Mouse (Mus musculus) heart, embryonic 12.5 days (tissue): ENCODE results near the gene Gm20388. TPM values are rescaled to one million over a fixed set of nuclear protein-coding genes. Genes with fewer than 3 reads are reported as not detected.
A peak's percentile ranks its signal among the peaks of the same experiment; 100 is the strongest.

Experiments used
- ATAC-seq: fragments of 200-750 bp; cut with Nextera tagmentation; 2 replicates; pipeline ENCODE4 v1.8.0; 2017; ENCODE audit warnings: moderate TSS enrichment, moderate library complexity; ENCODE audit not compliant: insufficient number of reproducible peaks, low FRiP score
- H3K27ac ChIP-seq: fragments of 300-500 bp; sonication (generic); 2 replicates; pipeline ENCODE4 v1.5.1; 2016; ENCODE audit warnings: mild to moderate bottlenecking, moderate library complexity; ENCODE audit not compliant: poor library complexity, severe bottlenecking
- H3K27me3 ChIP-seq: fragments of 300-500 bp; sonication (generic); replicated peaks from 2 replicates; pipeline ENCODE4 v1.6.1; 2016; ENCODE audit warnings: mild to moderate bottlenecking, moderate library complexity
- H3K36me3 ChIP-seq: fragments of 300-500 bp; sonication (generic); 2 replicates; pipeline ENCODE4 v1.6.1; 2016; ENCODE audit warnings: mild to moderate bottlenecking, moderate library complexity
- H3K4me1 ChIP-seq: fragments of 300-500 bp; sonication (generic); replicated peaks from 2 replicates; pipeline ENCODE4 v1.6.1; 2016; ENCODE audit warnings: mild to moderate bottlenecking
- H3K4me2 ChIP-seq: fragments of 300-500 bp; sonication (generic); 2 replicates; pipeline ENCODE4 v1.6.1; 2016; ENCODE audit warnings: mild to moderate bottlenecking, moderate library complexity
- H3K4me3 ChIP-seq: fragments of 300-500 bp; sonication (generic); 2 replicates; pipeline ENCODE4 v1.5.1; 2016; ENCODE audit warnings: mild to moderate bottlenecking
- H3K9ac ChIP-seq: fragments of 300-500 bp; sonication (generic); 2 replicates; pipeline ENCODE4 v1.6.1; 2016; ENCODE audit warnings: mild to moderate bottlenecking, moderate library complexity
- H3K9me3 ChIP-seq: fragments of 300-500 bp; sonication (generic); replicated peaks from 2 replicates; pipeline ENCODE4 v1.6.1; 2016; ENCODE audit warnings: mild to moderate bottlenecking, moderate library complexity
- WGBS: fragments of 180-500 bp; shearing (Covaris S2); methylation state at CpG from one replicate; pipeline ENCODE4 v1.1.7; 2016; 5-methylcytosine and 5-hydroxymethylcytosine counted together
- polyA plus RNA-seq: library from polyadenylated mRNA; unstranded; fragments of >200 nt; fragmentation: Nextera tagmentation; extraction: Ambion mirVana; gene quantifications from 2 replicates; pipeline ENCODE4 v1.2.1, GENCODE M21; 2016

The Gm20388 gene
- polyA plus RNA-seq, 1 experiment from 2014 or later = not detected

DNA sequence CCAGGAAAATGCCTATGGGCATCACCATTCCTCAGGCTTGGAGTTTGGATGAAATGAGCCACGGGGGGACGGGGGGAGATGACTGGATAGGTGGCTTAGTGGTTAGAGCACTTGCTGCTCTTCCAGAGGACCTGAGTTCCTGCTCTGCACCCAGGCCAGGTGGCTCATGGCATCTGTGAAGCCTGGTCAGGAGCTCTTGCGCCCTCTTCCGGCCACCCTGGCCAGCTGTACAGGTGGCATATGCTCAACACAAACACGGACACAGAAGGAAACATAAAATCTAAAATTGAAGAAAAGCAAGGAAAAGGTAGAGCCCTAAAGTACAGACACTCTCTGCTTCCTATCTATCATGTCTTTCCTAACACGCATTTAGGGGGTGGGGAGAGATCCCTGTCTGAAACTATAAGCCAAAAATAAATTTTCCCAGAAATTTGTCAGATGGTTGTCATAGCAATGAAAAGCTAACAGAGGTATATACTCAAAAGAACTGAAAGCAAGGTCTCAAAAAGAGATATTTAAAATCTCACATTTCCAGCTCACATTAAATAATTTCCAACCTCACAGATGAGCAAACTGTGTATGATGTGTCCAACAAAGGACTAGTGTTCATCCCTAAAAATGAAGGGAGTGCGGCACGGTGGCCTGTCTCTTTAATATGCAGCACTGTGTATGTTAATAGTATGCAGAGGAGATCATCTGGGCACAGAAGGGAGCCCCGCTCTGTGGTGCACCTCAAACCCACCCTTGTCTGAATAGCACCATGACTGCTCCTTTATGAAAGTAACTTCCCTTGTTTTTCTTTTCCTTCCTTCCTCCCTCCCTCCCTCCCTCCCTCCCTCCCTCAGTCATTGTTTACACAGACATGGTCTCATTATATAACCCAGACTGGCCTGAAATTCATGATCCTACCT is 3032.4 kb downstream of the Gm20388 start:
- no peak for ATAC-seq
- whole genome bisulfite sequencing = 84% methylated on average over 9 of the region's 9 CpGs
- H3K27ac ChIP-seq = 0 out of 2 replicates have a peak overlapping the region, but pooled peaks have one; percentile 6

DNA sequence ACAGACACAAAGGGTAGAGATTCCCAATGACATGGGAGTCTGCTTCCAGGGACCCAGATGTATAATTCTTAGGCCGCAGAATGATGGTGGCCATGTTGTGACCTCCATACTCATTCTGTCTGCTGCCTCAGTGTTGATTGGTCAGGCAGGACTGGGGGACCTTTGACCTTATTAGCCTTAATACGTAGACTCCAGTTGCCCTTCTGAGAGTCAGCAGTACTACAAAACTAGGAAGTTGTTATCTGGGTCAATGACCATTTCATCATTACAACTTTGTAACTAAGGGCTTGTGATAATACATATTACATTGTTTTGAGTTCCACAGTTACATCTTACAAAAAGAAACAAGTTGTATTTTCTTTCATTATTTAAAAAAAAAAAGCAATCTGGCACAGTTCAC is 3035.1 kb downstream of the Gm20388 start:
- Histone ChIP-seq H3K9ac (no peak overlapping the region), H3K27ac (no peak overlapping the region), H3K9me3 (no peaks in the 10 kb centered on the region), H3K4me2 (no peak overlapping the region), H3K4me1 (peaks cover 34% of the 10 kb centered on the region), H3K27me3 (no peaks in the 10 kb centered on the region), H3K36me3 (no peaks in the 10 kb centered on the region), H3K4me3 (no peak overlapping the region)
- no peak for ATAC-seq
- WGBS = 88% methylated on average over 2 of the region's 2 CpGs

More for the DNA sequence above, 3032.4 kb downstream of the Gm20388 start:
- H3K27me3 ChIP-seq = no peaks in the 10 kb centered on the region
- no peaks in the 10 kb centered on the region for H3K9me3 ChIP-seq
- no peaks in the 10 kb centered on the region for H3K36me3 ChIP-seq
- no peak overlapping the region for H3K4me3 ChIP-seq
- no peak overlapping the region for H3K4me2 ChIP-seq
- no peak overlapping the region for H3K9ac ChIP-seq
- H3K4me1 ChIP-seq = peaks cover 36% of the 10 kb centered on the region

DNA sequence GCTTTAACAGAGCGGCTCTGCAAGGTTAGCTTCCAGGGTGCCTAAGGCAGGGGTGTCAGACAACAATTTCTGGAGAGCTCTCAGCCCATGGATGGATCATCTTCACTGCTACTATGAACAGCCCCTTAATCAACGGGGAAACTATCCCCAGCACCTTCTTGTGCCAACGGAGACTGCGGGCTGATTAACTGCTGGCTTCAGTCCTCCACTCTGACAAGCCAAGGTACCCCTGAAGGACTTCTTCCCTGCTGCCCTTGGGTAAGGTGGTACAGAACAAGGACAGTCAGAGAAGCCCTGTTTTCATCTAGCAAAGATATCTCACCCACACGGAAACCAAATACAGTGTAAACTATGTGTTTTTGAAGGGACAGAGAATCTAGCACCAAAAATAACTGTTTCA is 3039.1 kb downstream of the Gm20388 start:
- no peak for ATAC-seq
- 67% methylated on average over 5 of the region's 5 CpGs for WGBS
- H3K4me3 ChIP-seq = no peak overlapping the region
- H3K9ac ChIP-seq = no peak overlapping the region
- no peaks in the 10 kb centered on the region for H3K27me3 ChIP-seq
- H3K4me1 ChIP-seq = peaks cover 49% of the 10 kb centered on the region
- no peaks in the 10 kb centered on the region for H3K36me3 ChIP-seq
- H3K9me3 ChIP-seq = no peaks in the 10 kb centered on the region
- H3K4me2 ChIP-seq = no peak overlapping the region
- 0 out of 2 replicates have a peak overlapping the region, but pooled peaks have one; percentile 1 for H3K27ac ChIP-seq

GRCm38 (mm10) chr8:122951456-122951855 is 3040.8 kb downstream of the Gm20388 start:
- 82% methylated on average over 5 of the region's 5 CpGs for WGBS

DNA sequence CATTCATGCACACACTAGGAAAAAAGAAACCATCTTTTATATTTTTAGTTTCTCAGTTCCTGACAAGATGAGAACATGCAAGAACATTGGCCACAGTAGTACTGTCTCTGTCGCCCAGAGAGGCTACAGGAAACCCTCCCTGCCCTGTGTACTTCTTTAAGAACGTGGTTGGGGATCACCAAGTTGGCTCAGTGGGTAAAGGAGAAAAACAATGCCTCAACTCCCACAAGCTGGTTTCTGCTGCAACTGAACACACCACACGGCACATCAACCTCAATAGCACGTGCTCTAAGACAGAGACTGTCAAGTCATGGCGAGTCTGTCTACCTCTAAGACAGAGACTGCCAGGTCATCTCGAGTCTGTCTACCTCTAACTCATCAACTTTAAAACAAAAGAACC is 3042.4 kb downstream of the Gm20388 start:
- 88% methylated on average over 6 of the region's 6 CpGs for WGBS

More at GRCm38 (mm10) chr8:122951456-122951855, 3040.8 kb downstream of the Gm20388 start:
- ATAC-seq = no peak
- H3K9ac ChIP-seq = no peak overlapping the region
- H3K9me3 ChIP-seq = no peaks in the 10 kb centered on the region
- H3K36me3 ChIP-seq = no peaks in the 10 kb centered on the region
- peaks cover 61% of the 10 kb centered on the region for H3K4me1 ChIP-seq
- H3K4me3 ChIP-seq = no peak overlapping the region
- H3K27me3 ChIP-seq = no peaks in the 10 kb centered on the region
- no peak overlapping the region for H3K4me2 ChIP-seq
- H3K27ac ChIP-seq = no peak overlapping the region

DNA sequence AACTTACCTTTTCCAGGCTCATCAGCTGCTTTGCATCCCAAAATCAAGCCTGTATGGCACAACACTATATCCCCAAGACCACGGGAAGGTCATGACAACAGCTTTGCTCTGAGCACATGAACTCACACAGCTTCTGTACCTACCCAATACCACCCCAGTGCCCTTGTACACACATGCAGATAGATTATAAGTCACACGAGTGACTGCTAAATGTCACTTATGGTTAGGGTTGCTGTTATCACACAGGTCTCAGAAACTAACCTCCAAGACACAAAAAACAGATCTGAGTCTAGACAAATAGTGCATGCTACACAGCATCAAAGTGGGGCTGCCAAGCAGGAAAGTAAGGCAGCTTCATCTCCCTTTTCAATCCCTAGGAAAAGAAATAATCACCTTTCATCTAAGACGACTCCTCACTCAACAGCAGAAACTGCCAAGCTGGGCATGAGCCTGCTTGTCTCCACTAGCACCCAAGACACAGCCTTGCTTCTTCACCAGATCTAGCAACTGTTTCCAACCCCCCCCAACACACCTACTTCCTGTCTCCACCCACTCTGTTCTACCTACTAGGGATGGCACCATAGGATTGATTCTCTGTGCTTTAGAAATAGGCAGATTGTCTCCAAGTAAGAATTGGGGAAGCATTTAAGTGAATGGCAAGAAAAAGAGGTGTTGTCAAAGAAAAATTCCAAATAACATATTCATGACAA is 3043.6 kb downstream of the Gm20388 start:
- H3K27ac ChIP-seq = no peak overlapping the region
- no peak for ATAC-seq
- no peak overlapping the region for H3K4me3 ChIP-seq
- no peaks in the 10 kb centered on the region for H3K36me3 ChIP-seq
- no peak overlapping the region for H3K9ac ChIP-seq
- H3K9me3 ChIP-seq = no peaks in the 10 kb centered on the region
- H3K4me2 ChIP-seq = no peak overlapping the region
- peaks cover 71% of the 10 kb centered on the region for H3K4me1 ChIP-seq
- WGBS = 60% methylated on average over 3 of the region's 3 CpGs
- H3K27me3 ChIP-seq = no peaks in the 10 kb centered on the region

More for the DNA sequence above, 3042.4 kb downstream of the Gm20388 start:
- Histone ChIP-seq H3K4me3 (no peak overlapping the region), H3K4me2 (no peak overlapping the region), H3K27ac (no peak overlapping the region), H3K4me1 (peaks cover 72% of the 10 kb centered on the region), H3K9ac (no peak overlapping the region), H3K9me3 (no peaks in the 10 kb centered on the region), H3K27me3 (no peaks in the 10 kb centered on the region), H3K36me3 (no peaks in the 10 kb centered on the region)
- ATAC-seq = no peak

DNA sequence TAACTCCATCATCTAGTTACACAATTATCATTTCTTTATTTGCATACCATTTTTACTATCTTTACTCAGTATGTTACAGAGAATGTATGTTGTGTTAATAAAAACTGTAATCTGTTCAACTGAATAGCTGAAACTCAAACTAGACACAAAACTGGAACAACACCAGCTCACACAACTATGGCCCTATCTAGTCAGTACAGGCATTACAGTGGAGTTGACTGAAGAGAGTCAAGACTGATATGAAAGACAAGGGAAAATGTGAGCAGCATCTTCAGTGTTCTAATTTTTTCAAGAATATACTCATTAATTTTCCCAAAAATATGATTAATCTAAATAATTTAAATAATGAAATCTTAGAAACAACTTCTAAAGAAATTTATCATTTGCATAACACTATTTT is 3044.6 kb downstream of the Gm20388 start:
- H3K27me3 ChIP-seq = no peaks in the 10 kb centered on the region
- H3K9ac ChIP-seq = no peak overlapping the region
- no peak overlapping the region for H3K4me3 ChIP-seq
- no peaks in the 10 kb centered on the region for H3K9me3 ChIP-seq
- H3K4me1 ChIP-seq = peaks cover 66% of the 10 kb centered on the region
- H3K27ac ChIP-seq = no peak overlapping the region
- no peak for ATAC-seq
- no peaks in the 10 kb centered on the region for H3K36me3 ChIP-seq
- H3K4me2 ChIP-seq = no peak overlapping the region

GRCm38 (mm10) chr8:122955997-122956396 is 3045.4 kb downstream of the Gm20388 start:
- Histone ChIP-seq H3K4me2 (no peak overlapping the region), H3K36me3 (no peaks in the 10 kb centered on the region), H3K9ac (no peak overlapping the region), H3K4me1 (peaks cover 70% of the 10 kb centered on the region), H3K27ac (no peak overlapping the region), H3K27me3 (no peaks in the 10 kb centered on the region), H3K9me3 (no peaks in the 10 kb centered on the region), H3K4me3 (no peak overlapping the region)
- no peak for ATAC-seq
- WGBS = 80% methylated on average over 3 of the region's 3 CpGs

DNA sequence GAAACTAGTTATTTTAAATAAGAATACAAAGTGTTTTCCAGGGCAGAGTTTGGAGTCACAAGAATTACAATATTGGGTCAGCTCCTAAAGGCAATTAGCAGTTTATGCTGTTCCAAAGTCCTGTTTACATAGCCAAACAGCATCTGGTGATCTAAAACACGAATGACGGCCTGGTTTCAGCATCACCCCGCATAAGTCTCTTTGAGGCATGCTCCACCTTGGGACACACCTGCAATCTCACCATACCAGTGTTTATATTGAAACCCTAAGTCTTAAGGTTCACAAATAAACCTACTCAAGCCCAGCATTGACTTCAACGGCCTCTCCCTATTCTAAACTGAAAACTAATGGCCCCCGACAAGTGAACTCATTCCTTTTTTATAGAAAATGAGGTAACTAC is 3049.7 kb downstream of the Gm20388 start:
- Histone ChIP-seq H3K4me1 (peaks cover 63% of the 10 kb centered on the region), H3K27ac (no peak overlapping the region), H3K27me3 (no peaks in the 10 kb centered on the region), H3K4me3 (no peak overlapping the region), H3K36me3 (no peaks in the 10 kb centered on the region), H3K4me2 (no peak overlapping the region), H3K9me3 (no peaks in the 10 kb centered on the region), H3K9ac (no peak overlapping the region)
- ATAC-seq = no peak
- WGBS = 83% methylated on average over 5 of the region's 5 CpGs

DNA sequence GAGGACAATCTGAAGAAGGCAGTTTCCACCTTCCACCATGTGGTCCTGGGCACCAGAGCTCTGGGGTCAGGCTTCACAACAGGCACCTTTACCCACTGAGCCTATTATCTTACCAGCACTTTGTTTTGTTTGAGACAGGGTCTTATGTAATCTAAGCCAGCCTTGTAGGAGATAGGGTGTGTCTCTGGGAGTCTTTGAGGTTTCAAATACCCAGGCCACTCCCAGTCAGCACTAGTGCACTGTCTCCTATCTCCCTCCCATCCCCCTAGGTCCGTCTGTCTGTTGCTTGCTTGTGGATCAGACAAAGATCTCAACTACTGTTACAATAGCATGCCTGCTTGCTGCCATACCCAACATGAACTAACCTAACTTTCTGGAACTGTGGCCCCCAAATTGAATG is 3050.3 kb downstream of the Gm20388 start:
- no peaks in the 10 kb centered on the region for H3K9me3 ChIP-seq
- H3K9ac ChIP-seq = no peak overlapping the region
- ATAC-seq = peak; percentile 73; the same call in 1 of the 2 replicates
- H3K27ac ChIP-seq = no peak overlapping the region
- H3K36me3 ChIP-seq = no peaks in the 10 kb centered on the region
- H3K4me2 ChIP-seq = no peak overlapping the region
- WGBS = 10% methylated on average over 1 of the region's 1 CpGs
- no peak overlapping the region for H3K4me3 ChIP-seq
- H3K4me1 ChIP-seq = peaks cover 58% of the 10 kb centered on the region
- no peaks in the 10 kb centered on the region for H3K27me3 ChIP-seq

DNA sequence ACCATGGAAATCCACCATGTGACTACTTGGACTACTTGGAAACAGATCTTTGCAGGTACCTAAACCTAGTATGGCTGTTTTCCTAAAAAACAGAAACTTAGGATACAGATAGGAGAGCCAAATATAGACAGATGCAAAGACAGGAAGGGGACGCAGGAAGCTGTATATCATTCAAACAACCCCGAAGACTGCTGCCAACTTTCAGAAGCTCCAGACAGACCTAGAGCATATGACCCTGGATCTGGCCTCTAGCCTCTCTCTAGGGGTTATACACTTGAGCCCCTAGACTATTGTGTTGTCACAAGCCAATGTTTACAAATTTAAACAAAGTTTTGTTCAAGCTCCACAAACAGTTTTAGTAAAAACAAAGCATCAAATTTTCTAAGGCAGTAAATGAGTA is 3050.8 kb downstream of the Gm20388 start:
- WGBS = 9% methylated on average over 2 of the region's 2 CpGs
- no peaks in the 10 kb centered on the region for H3K9me3 ChIP-seq
- no peak overlapping the region for H3K4me3 ChIP-seq
- no peak overlapping the region for H3K9ac ChIP-seq
- 0 out of 2 replicates have a peak overlapping the region, but pooled peaks have one; percentile 5 for H3K27ac ChIP-seq
- no peaks in the 10 kb centered on the region for H3K27me3 ChIP-seq
- H3K4me2 ChIP-seq = no peak overlapping the region
- no peak for ATAC-seq
- peaks cover 52% of the 10 kb centered on the region for H3K4me1 ChIP-seq
- H3K36me3 ChIP-seq = no peaks in the 10 kb centered on the region
